Mouse (Mus musculus) CD4-positive, CD25-positive, alpha-beta regulatory T cell, adult 4 months (primary cell): ENCODE measurements around the gene Hnrnpc. TPM values are rescaled to one million over a fixed set of nuclear protein-coding genes. Genes with fewer than 3 reads are reported as not detected.

ENCODE experiments used
- ATAC-seq: one replicate; pipeline ENCODE4 v1.8.0; 2017
- polyA plus RNA-seq, 2 experiments: library from polyadenylated mRNA; unstranded; fragments of 100-300 nt; shearing (Covaris generic); gene quantifications; one replicate each; pipeline ENCODE4 v1.2.1; 2017

Hnrnpc gene
- 100 to 1,000 TPM; 463 to 514 TPM for polyA plus RNA-seq

- ATAC-seq: peak; percentile 91
Observed at GRCm38 (mm10) chr14:52103856-52104676, at the start of gene Hnrnpc. Gene Hnrnpc, minus strand, starts transcription at chr14:52104028.

DNA sequence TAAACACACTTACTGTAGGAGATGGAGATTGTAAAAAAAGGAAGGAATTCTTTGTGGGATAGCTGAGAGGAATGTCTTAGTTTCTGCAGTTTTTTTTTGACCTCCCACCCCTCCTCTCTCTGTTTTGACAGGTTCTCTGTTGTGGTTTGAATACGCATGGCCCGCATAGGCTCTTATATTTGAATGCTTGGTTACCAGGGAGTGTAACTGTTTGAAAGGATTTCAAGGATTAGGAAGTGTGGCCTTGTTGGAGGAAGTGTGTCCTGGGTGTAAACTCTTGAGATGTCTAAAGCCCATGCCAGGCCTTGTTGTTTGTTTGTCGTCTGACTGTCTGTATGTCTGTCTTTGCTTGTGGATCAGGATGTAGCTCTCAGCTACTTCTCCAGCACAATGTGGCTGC lies 48.8 kb upstream of the Hnrnpc start:
- no peak for ATAC-seq

DNA sequence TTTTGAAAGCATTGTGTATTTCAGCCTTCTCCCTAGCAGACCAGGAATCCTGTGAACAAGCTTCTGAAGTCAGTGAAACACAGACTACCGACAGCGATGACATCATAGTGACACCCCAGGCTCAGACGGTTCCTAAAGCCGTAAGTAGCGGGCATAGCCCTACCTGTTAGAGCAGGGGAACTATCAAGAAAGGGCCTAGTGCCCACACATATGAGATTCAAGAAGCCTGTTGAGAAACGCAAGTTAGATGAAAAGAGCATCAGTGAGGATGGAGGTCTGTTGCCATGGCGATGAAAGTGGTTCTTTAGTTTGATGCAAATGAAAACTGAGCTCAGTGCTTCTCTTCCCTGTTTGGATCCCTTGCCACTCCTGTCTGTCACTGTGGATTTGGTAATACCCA lies 48.4 kb upstream of the Hnrnpc start:
- ATAC-seq: no peak

DNA sequence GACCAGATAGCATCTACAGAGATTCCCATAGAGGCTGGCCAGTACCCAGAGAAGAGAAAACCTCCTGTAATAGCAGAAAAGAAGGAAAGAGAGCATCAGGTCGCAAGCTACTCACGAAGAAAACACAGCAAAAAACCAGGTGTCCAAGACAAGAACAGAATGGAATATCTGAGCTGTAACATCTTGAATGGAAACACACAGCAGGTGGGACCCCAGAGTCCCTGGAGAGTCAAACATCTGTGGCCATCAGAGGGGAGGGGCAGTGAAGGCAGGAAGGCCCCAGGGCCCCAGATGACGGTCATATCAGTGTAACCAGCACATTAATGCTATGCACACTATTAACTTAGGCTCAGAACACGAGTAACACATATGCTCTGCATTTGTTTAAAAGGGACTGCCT lies 46.1 kb upstream of the Hnrnpc start:
- ATAC-seq: no peak

- peak; percentile 45 for ATAC-seq
Observed at GRCm38 (mm10) chr14:52146540-52146939, 42.7 kb upstream of the Hnrnpc start.

- no peak for ATAC-seq
Observed at GRCm38 (mm10) chr14:52144165-52144564, 40.3 kb upstream of the Hnrnpc start.

DNA sequence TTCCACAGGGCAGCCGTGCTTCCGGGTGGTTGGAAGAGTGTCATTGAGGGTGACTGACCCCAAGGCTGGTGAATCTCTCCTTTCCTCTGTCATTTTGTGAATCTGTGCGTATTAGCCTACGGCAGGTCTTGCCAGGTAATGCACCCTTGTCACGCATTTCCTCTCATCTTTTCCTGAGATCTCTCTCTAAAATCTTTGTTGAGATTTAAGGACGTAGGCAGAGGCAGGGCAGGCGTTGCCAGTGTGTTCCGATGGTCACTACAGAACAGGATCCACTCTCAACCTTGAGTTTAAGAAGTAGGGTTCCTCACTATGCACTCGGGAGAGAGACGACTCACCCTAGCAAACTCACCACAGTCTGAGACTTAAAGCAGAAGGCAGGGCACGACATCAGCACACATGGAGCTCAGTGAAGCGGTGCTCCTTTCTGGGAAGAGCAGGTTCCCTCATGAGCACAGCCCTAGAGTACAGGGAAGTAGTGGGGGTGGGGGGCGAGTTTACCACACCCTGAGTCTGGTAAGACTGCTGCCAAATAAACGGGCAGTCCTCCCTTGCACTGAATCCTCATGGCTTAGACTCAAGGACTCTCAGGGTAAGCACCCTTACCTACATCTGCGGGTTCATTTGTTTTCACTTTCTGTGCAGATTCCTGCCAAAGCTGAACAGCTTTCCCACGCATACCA lies 37.8 kb upstream of the Hnrnpc start:
- ATAC-seq: peak; percentile 59

- ATAC-seq: peak; percentile 97
Observed at GRCm38 (mm10) chr14:52140577-52141444, 37.0 kb upstream of the Hnrnpc start.

DNA sequence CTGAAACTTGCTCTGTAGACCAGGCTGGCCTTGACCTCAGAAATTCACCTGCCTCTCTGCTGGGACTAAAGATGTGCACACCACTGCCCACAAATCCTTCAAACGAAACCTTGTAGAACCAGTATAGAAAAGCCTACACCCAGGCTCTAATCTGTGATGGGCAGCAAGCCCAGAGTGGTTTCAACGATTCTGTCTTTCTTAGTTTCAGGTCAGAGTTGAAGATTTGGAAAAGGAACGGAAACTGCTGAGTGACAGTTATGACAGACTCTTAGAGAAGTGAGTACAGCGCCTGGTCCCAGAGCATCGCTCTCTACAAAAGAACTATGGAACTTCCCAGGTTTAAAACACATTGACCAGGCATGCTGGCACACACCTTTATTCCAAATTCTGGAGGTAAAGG lies 29.8 kb upstream of the Hnrnpc start:
- ATAC-seq: no peak

GRCm38 (mm10) chr14:52124636-52125035 lies 20.8 kb upstream of the Hnrnpc start:
- no peak for ATAC-seq

DNA sequence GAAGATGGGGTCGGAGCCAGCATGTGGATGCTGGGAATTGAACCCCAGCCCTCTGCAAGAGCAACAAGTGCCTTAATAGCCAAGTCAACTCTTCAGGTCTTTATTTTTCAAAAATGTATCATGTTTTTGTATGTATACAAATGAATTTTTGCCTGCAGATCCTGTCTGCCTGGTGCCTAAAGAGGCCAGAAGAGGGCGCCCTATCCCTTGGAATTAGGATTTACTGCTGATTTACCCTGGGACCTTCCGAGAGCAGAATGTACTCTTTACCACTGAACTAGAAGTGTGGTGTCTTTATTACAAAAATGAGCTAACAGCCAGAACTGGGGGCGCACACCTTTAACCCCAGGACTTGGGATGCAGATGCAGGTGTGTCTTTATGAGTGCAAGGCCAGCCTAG lies 20.1 kb upstream of the Hnrnpc start:
- peak; percentile 72 for ATAC-seq

DNA sequence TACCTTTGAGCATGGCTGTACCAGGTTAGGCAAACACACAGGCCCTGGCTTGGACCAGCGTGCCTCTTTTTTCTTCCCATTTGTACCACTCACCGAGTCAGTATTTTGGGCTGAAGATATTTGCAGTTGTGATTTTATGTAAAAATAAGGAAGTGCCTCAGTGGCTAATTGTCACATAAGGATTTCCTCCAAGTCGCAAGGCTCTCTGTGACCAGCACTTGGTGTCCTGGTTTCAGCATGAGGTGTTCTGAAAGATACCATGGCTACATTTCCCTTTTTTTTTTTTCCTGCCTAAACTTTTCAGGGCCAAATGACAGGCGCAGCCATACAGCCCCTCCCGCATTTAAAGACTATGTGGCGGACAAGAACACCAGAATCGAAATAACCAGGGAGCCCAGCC lies 16.3 kb upstream of the Hnrnpc start:
- no peak for ATAC-seq

- ATAC-seq: peak; percentile 66
Observed at GRCm38 (mm10) chr14:52118823-52119608, 15.2 kb upstream of the Hnrnpc start.

- ATAC-seq: no peak
Observed at GRCm38 (mm10) chr14:52118456-52118822, 14.6 kb upstream of the Hnrnpc start.

DNA sequence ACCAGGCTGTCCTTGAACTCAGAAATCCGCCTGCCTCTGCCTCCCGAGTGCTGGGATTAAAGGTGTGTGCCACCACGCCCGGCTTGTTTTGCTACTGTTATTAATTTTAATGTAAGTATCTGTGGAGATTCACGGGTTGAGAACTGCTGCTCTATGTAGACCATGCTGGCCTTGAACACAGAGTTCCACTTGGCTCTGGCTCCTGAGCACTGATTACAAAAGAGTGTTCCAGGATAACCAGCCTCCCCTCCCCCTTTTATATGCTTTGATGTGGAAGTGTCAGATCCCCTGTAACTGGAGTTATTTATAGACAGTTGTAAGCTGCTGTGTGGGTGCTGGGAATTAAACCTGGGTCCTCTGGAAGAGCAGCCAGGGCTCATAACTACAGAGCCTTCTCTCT lies 13.4 kb upstream of the Hnrnpc start:
- no peak for ATAC-seq

DNA sequence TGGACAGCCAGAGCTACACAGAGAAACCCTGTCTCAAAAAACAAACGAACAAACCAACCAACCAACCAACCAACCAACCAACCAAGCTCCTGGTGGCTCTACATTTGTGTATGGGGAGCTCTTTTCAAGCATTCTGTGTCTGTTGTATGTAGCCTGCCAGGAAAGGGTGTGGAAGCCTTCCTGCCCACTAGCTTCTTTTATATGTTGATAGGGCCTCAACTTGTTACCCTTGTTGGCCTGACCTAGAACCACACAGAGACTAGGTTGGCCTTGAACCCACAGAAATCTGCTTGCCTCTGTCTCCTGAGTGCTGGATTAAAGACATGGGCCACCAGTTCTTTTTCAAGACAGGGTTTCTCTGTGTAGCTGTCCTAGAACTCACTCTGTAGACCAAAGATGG lies 10.3 kb upstream of the Hnrnpc start:
- ATAC-seq: no peak

- no peak for ATAC-seq
Observed at GRCm38 (mm10) chr14:52110346-52110745, 6.5 kb upstream of the Hnrnpc start, which contains the start of gene Rpgrip1. Gene Rpgrip1, plus strand, starts transcription at chr14:52110704.

GRCm38 (mm10) chr14:52108025-52108424 lies 4.2 kb upstream of the Hnrnpc start:
- ATAC-seq: no peak

DNA sequence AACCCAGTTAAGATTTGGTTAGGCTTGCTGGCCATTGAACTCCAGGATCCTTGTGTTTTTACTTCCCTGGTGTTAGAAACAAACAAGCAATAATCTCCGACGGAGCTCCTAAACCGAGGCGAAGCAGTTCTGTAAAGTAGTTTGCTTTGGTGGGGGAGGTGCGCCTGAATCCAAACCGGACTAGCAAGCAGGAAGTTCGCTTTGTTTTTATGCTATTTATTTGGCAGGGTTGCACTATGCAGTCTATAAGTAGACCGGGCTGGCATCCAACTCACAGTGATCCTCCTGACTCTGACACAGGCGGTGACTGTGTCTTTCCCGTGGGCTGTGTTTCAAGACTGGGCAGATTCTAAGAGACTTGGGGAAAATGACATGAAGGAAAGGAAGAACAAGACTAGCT lies 2.9 kb upstream of the Hnrnpc start:
- ATAC-seq: no peak

DNA sequence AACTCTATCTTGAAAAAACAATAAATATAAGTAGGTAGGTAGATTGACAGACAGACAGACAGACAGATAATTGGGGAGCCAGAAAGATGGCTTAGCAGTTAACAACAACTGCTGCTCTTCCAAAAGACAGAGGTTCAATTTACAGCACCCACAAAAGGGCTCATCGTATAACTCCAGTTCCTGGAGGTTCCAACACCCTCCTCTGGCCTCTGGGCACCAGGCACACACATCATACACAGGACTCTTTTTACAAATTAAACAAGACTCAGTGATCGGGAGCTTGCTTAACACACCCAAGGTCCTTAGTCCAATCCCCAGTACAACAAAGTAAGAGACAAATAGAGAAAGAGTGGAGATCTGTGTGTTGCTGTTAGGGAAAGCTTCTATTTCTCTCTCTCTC lies 1.5 kb upstream of the Hnrnpc start:
- no peak for ATAC-seq

GRCm38 (mm10) chr14:52104677-52105285 lies 953 bp upstream of the Hnrnpc start:
- no peak for ATAC-seq

DNA sequence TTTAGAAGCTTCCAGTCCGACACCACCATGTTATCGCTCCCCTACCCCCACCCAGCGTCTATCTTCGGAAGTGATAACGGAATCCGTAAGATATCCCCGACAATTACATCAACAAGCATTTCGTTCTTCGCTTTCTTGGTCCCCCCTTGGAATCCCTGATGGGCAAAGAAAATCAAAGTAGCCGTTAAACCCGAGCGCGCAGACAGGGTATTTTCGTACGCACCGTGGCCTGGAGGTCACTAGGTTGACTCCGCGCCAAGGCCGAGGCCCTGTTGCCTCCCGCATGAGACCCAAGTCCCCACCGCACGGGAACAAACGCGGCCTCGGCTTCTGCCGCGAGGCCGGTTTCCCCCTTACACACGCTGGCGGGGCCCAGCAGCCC lies 363 bp downstream of the Hnrnpc start:
- peak; percentile 3 for ATAC-seq
